Mouse (Mus musculus): Measurements from ENCODE around the gene Atp6v1fnb.

The Atp6v1fnb gene

DNA sequence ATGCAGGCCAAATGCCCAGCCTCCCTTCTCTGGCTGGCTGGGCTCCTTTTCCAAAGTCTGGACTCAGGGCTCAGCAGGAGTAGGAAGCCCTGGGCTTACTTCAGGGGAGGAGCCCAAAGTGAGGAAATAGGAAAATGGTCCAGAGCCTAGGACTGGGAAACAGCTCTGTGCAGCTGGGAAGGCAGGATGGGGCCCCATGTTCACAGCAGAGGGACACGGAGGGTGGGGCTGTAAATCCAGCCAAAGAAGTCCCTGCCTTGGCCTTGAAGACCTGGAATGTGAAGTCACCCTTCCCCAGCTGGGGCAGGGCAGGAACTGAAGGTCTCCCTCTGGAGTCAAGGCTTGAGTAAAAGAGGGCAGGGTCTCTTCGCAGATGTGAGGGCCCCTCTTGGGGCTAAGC is 37.8 kb downstream of the Atp6v1fnb start:
- in situ Hi-C loops (cut with MboI; ENCODE audit: unreplicated experiment in 2 of 2), result loop anchor here in 1 of 2 experiments (10.0 kb wide), 1 partner anchor 136 kb away; no protein-coding TSS in a partner anchor

DNA sequence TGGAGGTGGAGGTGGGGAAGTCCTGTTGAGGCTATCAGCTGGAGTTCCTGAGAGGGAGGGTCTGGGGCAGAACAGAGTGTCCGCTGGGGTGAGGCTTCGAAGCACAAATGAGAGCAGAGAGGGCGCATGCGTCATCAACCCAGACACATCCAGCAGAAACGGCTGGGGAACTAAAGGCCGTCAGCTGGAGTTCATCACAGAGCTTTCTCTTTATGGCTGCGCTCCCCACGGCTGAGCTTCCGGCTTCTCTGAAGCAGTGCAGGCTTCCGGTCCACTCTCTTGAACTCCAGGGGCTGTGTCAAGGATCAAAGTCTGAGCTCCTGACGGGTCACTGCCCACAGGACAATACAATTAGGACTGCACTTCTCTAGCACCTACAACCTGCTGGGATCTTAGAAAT is 42.0 kb downstream of the Atp6v1fnb start:
- in situ Hi-C loops (cut with MboI; ENCODE audit: unreplicated experiment in 2 of 2), result no loop called here

DNA sequence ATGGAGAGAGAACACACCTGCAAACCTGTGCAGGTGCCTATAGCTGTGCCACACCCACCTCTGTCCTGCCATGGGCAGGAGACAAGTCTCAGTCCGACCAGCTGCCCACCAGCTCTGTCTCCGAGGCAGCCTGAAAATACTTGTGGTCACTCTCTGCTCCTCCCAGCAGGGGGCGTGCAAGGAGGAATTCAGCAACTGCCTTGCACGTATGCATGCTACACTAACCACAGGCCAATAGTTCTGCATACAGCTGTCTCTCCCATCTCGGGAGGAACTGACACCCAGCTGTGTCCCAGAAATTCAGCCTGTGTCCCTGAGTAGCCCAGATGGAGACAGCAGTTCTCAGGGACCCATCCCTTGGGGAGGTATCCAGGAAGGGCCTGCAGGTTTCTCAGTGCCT is 45.9 kb downstream of the Atp6v1fnb start:
- in situ Hi-C loops (cut with MboI; ENCODE audit: unreplicated experiment in 2 of 2), result no loop called here

DNA sequence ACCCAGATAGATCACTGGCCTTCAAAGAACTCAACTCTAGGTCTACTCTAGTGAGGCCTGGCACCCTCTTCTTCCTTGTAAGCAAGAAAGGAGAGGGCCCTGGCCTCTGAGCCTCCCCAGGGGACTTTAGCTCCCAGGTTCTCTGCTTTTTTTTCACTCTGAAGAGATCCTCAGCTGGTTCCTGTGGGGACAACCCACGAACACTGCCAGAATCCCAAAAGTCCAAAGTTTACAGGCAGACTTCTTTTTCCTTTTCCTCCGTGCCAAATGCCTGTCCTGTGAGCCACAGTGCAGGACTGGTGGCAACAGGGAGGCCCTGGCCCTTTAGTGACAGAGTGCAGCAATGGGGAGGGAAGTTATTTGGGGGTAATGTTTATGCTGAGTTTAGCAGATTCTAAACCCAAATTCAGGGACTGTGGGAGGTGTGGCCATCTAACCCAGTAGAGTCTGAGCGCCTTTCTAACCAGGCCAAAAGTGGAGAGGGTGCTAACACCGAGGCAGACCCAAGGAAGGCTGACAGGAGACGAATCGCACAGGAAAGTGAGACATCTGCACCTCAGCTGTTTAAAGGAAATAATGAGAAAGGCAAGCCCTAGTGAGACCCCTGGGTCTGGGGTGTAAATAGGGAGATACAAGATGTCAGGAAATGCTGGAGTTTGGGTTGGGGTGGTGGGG is 51.5 kb downstream of the Atp6v1fnb start:
- in situ Hi-C loops (cut with MboI; ENCODE audit: unreplicated experiment in 2 of 2), result no loop called here
